Mouse (Mus musculus) kidney, postnatal 10 days (tissue): ENCODE measurements around the gene Gm21650.
"Not testable (repeated sequence)": the region's sequence is repeated elsewhere in the genome, so short reads cannot be mapped to it uniquely, and the experiment has no call there.

Experiments used
- DNase-seq: peaks from one replicate; pipeline ENCODE4 v3.0.0; 2021; ENCODE audit warnings: mixed read lengths

Gm21650 gene

DNA sequence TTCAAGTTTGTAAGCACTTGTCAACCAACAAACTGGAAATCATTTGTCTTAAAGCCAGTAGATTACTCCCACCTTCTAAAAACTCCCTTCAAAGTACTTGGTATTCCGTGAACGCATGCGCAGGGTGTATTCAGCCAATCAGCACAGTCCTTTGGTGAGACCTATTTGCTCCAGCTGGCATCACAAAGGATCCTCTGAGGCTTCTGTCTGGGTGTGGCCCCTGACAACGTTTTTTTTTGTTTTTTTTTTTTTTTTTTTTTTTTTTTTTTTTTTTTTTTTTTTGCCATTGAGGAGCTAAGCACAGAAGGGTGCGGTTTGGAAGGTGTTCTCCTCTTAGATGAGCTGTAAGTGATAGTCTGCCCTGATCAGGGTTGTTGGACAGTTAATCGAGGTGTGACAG lies at the start of gene Gm21650:
Gene Gm21650, plus strand, starts transcription at position 301 of the 400 bp plus-strand sequence.
- not testable (repeated sequence) for DNase-seq
